ENCODE assay signal across 8 mouse cellular contexts in genomic region chr2:165986921-165987453, GRCm38 (mm10). TPM values are rescaled to one million over a fixed set of nuclear protein-coding genes. Genes with fewer than 3 reads are reported as not detected.
DNase-seq lines count a peak whose midpoint lies in the region; ATAC-seq and TF ChIP-seq lines count a peak whose summit lies in the region.

No protein-coding gene starts in this region.

- TF ChIP-seq POLR2A in bone marrow macrophage, adult 2 months (IDR thresholded peaks at IDR 0.05; ENCODE audit: borderline replicate concordance, low read depth, low read length) = no peak; the same call in 1 of the 2 replicates

- WGBS in lung, embryonic 16.5 days = 2% methylated on average over 23 of the region's 23 CpGs

- peak overlapping the region; percentile 78 for H3K4me2 ChIP-seq in lung, embryonic 16.5 days (ENCODE audit: low read depth, low read length)

- peak overlapping the region; percentile 87 for H3K27ac ChIP-seq in bone marrow macrophage, adult 2 months (ENCODE audit: insufficient read depth, low read depth, low read length)
- peak overlapping the region; percentile 95 for H3K27ac ChIP-seq in lung, embryonic 16.5 days (ENCODE audit: low read length)

- H3K4me3 ChIP-seq in E14TG2a.4 (replicated peaks; ENCODE audit: low read length) = peak overlapping the region; percentile 77
- peak overlapping the region; percentile 51 for H3K4me3 ChIP-seq in bone marrow macrophage, adult 2 months (ENCODE audit: insufficient read depth, low read length)
- peak overlapping the region; percentile 55 for H3K4me3 ChIP-seq in lung, embryonic 16.5 days (ENCODE audit: low read length)

- H3K36me3 ChIP-seq in E14TG2a.4 (ENCODE audit: insufficient read depth, low read length) = no peaks in the 10 kb centered on the region
- H3K36me3 ChIP-seq in lung, embryonic 16.5 days (ENCODE audit: control insufficient read depth, insufficient read depth, low read length) = no peaks in the 10 kb centered on the region

- TF ChIP-seq CTCF in E14TG2a.4 (conservative IDR thresholded peaks at IDR 0.05; ENCODE audit: low read length) = no peak
- no peak for TF ChIP-seq CTCF in bone marrow macrophage, adult 2 months (IDR thresholded peaks at IDR 0.05; ENCODE audit: low read depth, low read length)

- intact Hi-C loops in heart, postnatal 36 days (cut with DNase I) = loop anchor here (5.0 kb wide), 1 partner anchor 50 kb away; no protein-coding TSS in a partner anchor

- H3K9me3 ChIP-seq in E14TG2a.4 (ENCODE audit: low read length) = no peaks in the 10 kb centered on the region
- no peaks in the 10 kb centered on the region for H3K9me3 ChIP-seq in lung, embryonic 16.5 days (ENCODE audit: control insufficient read depth, low read length)

- H3K9ac ChIP-seq in lung, embryonic 16.5 days (ENCODE audit: low read length) = peak overlapping the region; percentile 71

- H3K4me1 ChIP-seq in E14TG2a.4 (replicated peaks; ENCODE audit: low read depth, low read length) = peaks cover 89% of the 10 kb centered on the region
- H3K4me1 ChIP-seq in bone marrow macrophage, adult 2 months (ENCODE audit: control insufficient read depth, insufficient read depth, low read length) = peaks cover 51% of the 10 kb centered on the region
- peaks cover 4% of the 10 kb centered on the region for H3K4me1 ChIP-seq in lung, embryonic 16.5 days (replicated peaks; ENCODE audit: control insufficient read depth, insufficient read depth, low read length)

- H3K27me3 ChIP-seq in E14TG2a.4 (ENCODE audit: insufficient read depth, low read length) = no peaks in the 10 kb centered on the region
- H3K27me3 ChIP-seq in lung, embryonic 16.5 days (ENCODE audit: control insufficient read depth, insufficient read depth, low read depth, low read length) = no peaks in the 10 kb centered on the region

- ATAC-seq in frontal cortex, adult (ENCODE audit: low TSS enrichment) = peak; percentile 85
- ATAC-seq in lung, embryonic 16.5 days (ENCODE audit: low read depth) = peak; percentile 82

- peak; percentile 73 to 82 for DNase-seq in heart, postnatal 36 days
- DNase-seq in layer of hippocampus, adult 9-11 months = peak; percentile 64
- DNase-seq in ovary, adult 18-20 months (ENCODE audit: low spot score) = peak; percentile 59
- DNase-seq in thymus, postnatal 14 days = peak; percentile 46

RNA-seq across cellular contexts. Expression of gene Ncoa3, which starts 5.4 kb away (rescaled TPM):
- polyA plus RNA-seq in bone marrow macrophage, adult 2 months (2012; ENCODE audit: insufficient read depth, insufficient read length, missing spikeins) = 118 and 119 TPM in 2 replicates
- 10 to 100 TPM; 23.0 to 27.1 TPM for total RNA-seq in heart, postnatal 36 days (2021)
- polyA plus RNA-seq in lung, embryonic 16.5 days (2015; fragmentation: Nextera tagmentation; extraction: Ambion mirVana) = 11.5 and 12.1 TPM in 2 replicates

Comparison
In these comparisons a context has a peak if more than half of its experiments do, and no peak if none do; other contexts are left out.
1. Peak in every context shown above with its lines: DNase-seq, ATAC-seq, H3K4me3 ChIP-seq and H3K27ac ChIP-seq.